Mouse (Mus musculus): Measurements from ENCODE around the gene Prr36.

GRCm38 (mm10) chr8:4254001-4254400 lies 36.7 kb upstream of the Prr36 start:
- TF ChIP-seq CTCF (IDR thresholded peaks at IDR 0.05; ENCODE audit: low read depth, low read length): no peak
- no peak for TF ChIP-seq POLR2A (IDR thresholded peaks at IDR 0.05; ENCODE audit: borderline replicate concordance, low read depth, low read length)

All from bone marrow macrophage, adult 2 months (primary cell).